Mouse (Mus musculus) forebrain, embryonic 11.5 days (tissue): ENCODE measurements around the gene Rpl27. TPM values are rescaled to one million over a fixed set of nuclear protein-coding genes. Genes with fewer than 3 reads are reported as not detected.
"Not testable (repeated sequence)": the region's sequence is repeated elsewhere in the genome, so short reads cannot be mapped to it uniquely, and the experiment has no call there.

Experiments
- ATAC-seq: fragments of 200-750 bp; cut with Nextera tagmentation; replicated peaks from 2 replicates; pipeline ENCODE4 v1.8.0; 2017; ENCODE audit warnings: moderate TSS enrichment; ENCODE audit not compliant: low FRiP score
- DNase-seq: peaks from one replicate; pipeline ENCODE4 v3.0.0-alpha.2; 2017; ENCODE audit warnings: low spot score
- H3K27ac ChIP-seq: fragments of 300-500 bp; sonication (generic); 2 replicates; pipeline ENCODE4 v1.5.1; 2014; ENCODE audit warnings: low read depth, low read length
- H3K27me3 ChIP-seq: fragments of 300-500 bp; sonication (generic); 2 replicates; pipeline ENCODE4 v1.6.1; 2014; ENCODE audit warnings: mild to moderate bottlenecking, low read length, mixed read lengths; ENCODE audit not compliant: control insufficient read depth, insufficient read depth
- H3K36me3 ChIP-seq: fragments of 300-500 bp; sonication (generic); 2 replicates; pipeline ENCODE4 v1.6.1; 2014; ENCODE audit warnings: mild to moderate bottlenecking, low read length, moderate library complexity, mixed read lengths; ENCODE audit not compliant: control insufficient read depth, insufficient read depth
- H3K4me1 ChIP-seq: fragments of 300-500 bp; sonication (generic); replicated peaks from 2 replicates; pipeline ENCODE4 v1.6.1; 2014; ENCODE audit warnings: low read length, mixed read lengths; ENCODE audit not compliant: control insufficient read depth, insufficient read depth
- H3K4me2 ChIP-seq: fragments of 300-500 bp; sonication (generic); 2 replicates; pipeline ENCODE4 v1.6.1; 2014; ENCODE audit warnings: low read depth, mild to moderate bottlenecking, low read length, moderate library complexity, mixed read lengths; ENCODE audit not compliant: severe bottlenecking
- H3K4me3 ChIP-seq: fragments of 300-500 bp; sonication (generic); 2 replicates; pipeline ENCODE4 v1.5.1; 2014; ENCODE audit warnings: low read depth, low read length
- H3K9ac ChIP-seq: fragments of 300-500 bp; sonication (generic); 2 replicates; pipeline ENCODE4 v1.6.1; 2014; ENCODE audit warnings: low read length
- H3K9me3 ChIP-seq: fragments of 300-500 bp; sonication (generic); 2 replicates; pipeline ENCODE4 v1.6.1; 2016; ENCODE audit warnings: low read length, mixed read lengths; ENCODE audit not compliant: control insufficient read depth
- WGBS: fragments of 180-500 bp; shearing (Covaris S2); extraction: QIAGEN DNeasy Blood & Tissue Kit; methylation state at CpG from one replicate; pipeline ENCODE4 v1.1.7; 2014; 5-methylcytosine and 5-hydroxymethylcytosine counted together
- polyA plus RNA-seq: library from polyadenylated mRNA; unstranded; fragments of >200 nt; fragmentation: Nextera tagmentation; extraction: Ambion mirVana; gene quantifications from 2 replicates; pipeline ENCODE4 v1.2.1, GENCODE M21; 2014

Gene Rpl27
- polyA plus RNA-seq, 1 experiment from 2014 or later: 424 TPM

DNA sequence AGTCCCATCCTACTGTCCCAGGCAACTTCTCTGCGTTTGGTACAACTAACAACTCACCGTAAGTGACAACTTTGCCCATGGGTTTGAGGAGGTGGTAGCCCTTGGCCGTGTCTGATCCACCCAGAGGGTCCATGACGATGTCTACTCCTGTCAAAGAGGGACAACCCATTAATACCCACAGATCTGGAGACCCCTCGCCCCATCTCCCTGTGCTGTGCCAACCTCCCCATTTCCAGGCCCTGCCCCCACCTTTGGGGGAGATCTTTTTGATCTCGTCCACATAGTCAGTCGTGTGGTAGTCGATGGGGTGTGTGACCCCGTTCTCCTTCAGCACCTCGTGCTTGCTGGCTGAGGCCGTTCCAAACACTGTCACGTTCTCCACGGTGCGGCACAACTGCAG, 20.0 kb downstream of the Rpl27 start:
- 0 out of 2 replicates have a peak overlapping the region, but pooled peaks have one; percentile 5 for H3K4me2 ChIP-seq
- WGBS: 82% methylated on average over 14 of the region's 14 CpGs
- 0 out of 2 replicates have a peak overlapping the region, but pooled peaks have one; percentile 6 for H3K9ac ChIP-seq
- H3K27ac ChIP-seq: no peak overlapping the region
- H3K4me1 ChIP-seq: peaks cover 17% of the 10 kb centered on the region
- H3K27me3 ChIP-seq: no peaks in the 10 kb centered on the region
- no peak overlapping the region for H3K4me3 ChIP-seq
- no peaks in the 10 kb centered on the region for H3K9me3 ChIP-seq
- no peak for DNase-seq
- H3K36me3 ChIP-seq: no peaks in the 10 kb centered on the region
- ATAC-seq: no peak

- WGBS: 42% methylated on average over 13 of the region's 13 CpGs
- Histone ChIP-seq H3K9ac (0 out of 2 replicates have a peak overlapping the region, but pooled peaks have one; percentile 6), H3K4me1 (peaks cover 17% of the 10 kb centered on the region), H3K36me3 (no peaks in the 10 kb centered on the region), H3K27ac (no peak overlapping the region), H3K9me3 (no peaks in the 10 kb centered on the region), H3K4me2 (0 out of 2 replicates have a peak overlapping the region, but pooled peaks have one; percentile 15), H3K4me3 (no peak overlapping the region), H3K27me3 (no peaks in the 10 kb centered on the region)
- DNase-seq (no peak), ATAC-seq (peak; percentile 44; the same call in 1 of the 2 replicates)
These were observed 20.7 kb downstream of the Rpl27 start for GRCm38 (mm10) chr11:101462583-101463440.

DNA sequence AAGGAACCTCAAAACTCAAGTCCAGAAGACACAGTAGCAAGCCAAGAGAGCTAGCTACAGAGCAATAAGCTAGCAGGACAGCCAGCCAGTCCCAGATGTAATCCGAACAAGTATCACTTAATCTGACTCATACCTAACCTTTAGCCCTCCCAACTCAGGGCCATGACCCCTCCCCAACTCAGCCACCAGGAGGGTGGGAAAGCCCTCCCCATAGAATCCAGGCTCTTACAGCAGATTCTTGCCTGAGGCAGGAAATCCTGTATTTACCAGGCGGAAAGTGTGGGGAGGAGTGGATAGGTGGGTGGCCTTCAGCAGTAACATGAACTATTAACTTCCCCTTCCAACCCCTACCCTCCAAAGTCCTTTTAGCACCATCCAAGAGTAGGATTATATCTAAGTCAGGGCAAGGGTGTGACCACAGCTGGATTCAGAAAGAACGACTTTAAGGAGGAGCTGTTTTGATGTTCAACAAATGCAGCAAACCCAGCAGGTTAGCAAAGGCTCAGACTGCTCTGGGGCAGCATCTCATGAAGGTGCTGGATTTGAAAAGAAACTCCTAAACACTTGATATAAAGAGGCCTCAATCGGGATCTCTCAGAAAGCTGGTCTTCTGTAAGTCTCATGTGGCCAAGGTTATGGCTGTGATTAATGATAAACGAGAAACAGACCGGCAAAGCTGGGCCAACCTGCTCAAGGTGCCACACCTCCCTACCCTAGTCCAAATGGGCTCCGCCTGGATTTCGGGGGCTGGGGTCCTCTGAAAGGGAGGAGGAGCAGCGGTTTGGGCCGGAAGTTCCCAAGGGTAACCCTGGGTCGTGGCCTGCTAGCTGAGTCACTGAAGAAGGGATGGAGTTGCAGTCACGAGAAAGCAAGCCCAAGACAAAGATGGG, 22.4 kb downstream of the Rpl27 start, which contains the start of gene Rnd2:
Rnd2 (plus strand) TSS at position 789 of the 890 bp plus-strand sequence.
- 15% methylated on average over 12 of the region's 12 CpGs for WGBS
- H3K4me3 ChIP-seq: peak within 1 kb of the TSS; percentile 72

GRCm38 (mm10) chr11:101465101-101465868, 23.2 kb downstream of the Rpl27 start:
- ATAC-seq (peak; percentile 37; the same call in 1 of the 2 replicates), DNase-seq (peak; percentile 80)
- under 1% methylated on average over 51 of the region's 51 CpGs for WGBS

More for the DNA sequence above, 22.4 kb downstream of the Rpl27 start, which contains the start of gene Rnd2:
- Histone ChIP-seq H3K27ac (peak within 1 kb of the TSS; percentile 63), H3K27me3 (no peaks in the 10 kb centered on the region), H3K4me1 (peaks cover 20% of the 10 kb centered on the region), H3K9ac (peak within 1 kb of the TSS; percentile 66), H3K4me2 (peak within 1 kb of the TSS; percentile 96), H3K9me3 (no peaks in the 10 kb centered on the region), H3K36me3 (no peaks in the 10 kb centered on the region)
- no peak for ATAC-seq
- DNase-seq: no peak

GRCm38 (mm10) chr11:101465869-101466551, 23.9 kb downstream of the Rpl27 start, which contains the start of gene Vat1:
Gene Vat1 (minus strand): TSS chr11:101466230.
- ATAC-seq: peak; percentile 25; the same call in 1 of the 2 replicates
- 2% methylated on average over 60 of the region's 60 CpGs for WGBS
- peak within 1 kb of the TSS; percentile 63 for H3K27ac ChIP-seq
- peaks cover 22% of the 10 kb centered on the region for H3K4me1 ChIP-seq
- H3K9ac ChIP-seq: peak within 1 kb of the TSS; percentile 66
- DNase-seq: peak; percentile 87
- no peaks in the 10 kb centered on the region for H3K9me3 ChIP-seq
- H3K4me3 ChIP-seq: peak within 1 kb of the TSS; percentile 72
- H3K4me2 ChIP-seq: peak within 1 kb of the TSS; percentile 96
- H3K36me3 ChIP-seq: no peaks in the 10 kb centered on the region
- no peaks in the 10 kb centered on the region for H3K27me3 ChIP-seq

More at GRCm38 (mm10) chr11:101465101-101465868, 23.2 kb downstream of the Rpl27 start:
- Histone ChIP-seq H3K4me2 (peak overlapping the region; percentile 96), H3K4me3 (peak overlapping the region; percentile 72), H3K9me3 (no peaks in the 10 kb centered on the region), H3K4me1 (peaks cover 22% of the 10 kb centered on the region), H3K36me3 (no peaks in the 10 kb centered on the region), H3K9ac (peak overlapping the region; percentile 66), H3K27me3 (no peaks in the 10 kb centered on the region), H3K27ac (peak overlapping the region; percentile 63)

GRCm38 (mm10) chr11:101466552-101466950, 24.5 kb downstream of the Rpl27 start:
- H3K27me3 ChIP-seq, H3K36me3 ChIP-seq, H3K9ac ChIP-seq, DNase-seq, H3K27ac ChIP-seq, H3K9me3 ChIP-seq, ATAC-seq: not testable (repeated sequence)
- Histone ChIP-seq H3K4me1 (peaks cover 22% of the 10 kb centered on the region), H3K4me2 (peak overlapping the region; percentile 96; the same call in 1 of the 2 replicates), H3K4me3 (peak overlapping the region; percentile 72)
- 63% methylated on average over 5 of the region's 5 CpGs for WGBS

DNA sequence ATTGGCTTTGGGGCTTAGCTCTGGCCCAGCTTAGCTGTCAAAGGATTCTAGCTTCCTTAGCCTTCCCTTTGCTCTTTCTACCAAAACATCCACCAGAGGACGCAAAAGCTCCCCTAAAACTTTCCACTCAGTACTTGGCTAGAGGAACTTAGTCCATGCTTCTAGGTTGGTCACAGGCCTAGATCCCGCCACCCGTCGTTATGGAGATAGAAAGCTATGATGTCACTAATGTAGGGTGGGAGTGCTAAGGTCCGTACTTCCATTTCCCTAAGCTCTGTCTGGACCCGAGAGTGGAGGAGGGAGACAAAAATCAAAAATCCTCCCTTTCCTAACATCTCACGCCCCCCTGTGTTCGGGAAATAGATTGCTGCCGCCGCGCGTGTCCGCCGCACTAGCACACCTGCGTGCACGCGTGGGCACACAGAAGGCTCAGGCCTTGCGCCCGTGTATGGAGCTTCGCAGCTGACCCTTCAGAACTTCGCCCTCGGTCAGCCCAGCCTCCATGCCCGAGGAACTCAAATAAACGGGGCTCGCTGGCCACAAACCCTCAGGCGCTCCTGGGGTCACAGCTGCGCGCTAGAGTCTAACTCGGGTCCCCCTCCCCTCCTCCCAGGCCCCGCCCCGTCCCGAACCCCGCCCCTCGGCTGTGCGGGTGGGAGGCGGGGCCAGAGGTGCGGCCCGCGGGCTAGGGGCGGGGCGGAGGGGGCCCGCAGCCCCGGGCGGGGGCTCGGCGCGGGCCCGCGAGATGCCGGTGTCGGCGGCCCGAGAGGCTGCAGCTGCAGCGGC, 25.6 kb downstream of the Rpl27 start:
- Histone ChIP-seq H3K4me3 (peak overlapping the region; percentile 78), H3K4me2 (peak overlapping the region; percentile 63), H3K27ac (peak overlapping the region; percentile 71), H3K9me3 (no peaks in the 10 kb centered on the region), H3K27me3 (no peaks in the 10 kb centered on the region), H3K4me1 (peaks cover 20% of the 10 kb centered on the region), H3K9ac (peak overlapping the region; percentile 89), H3K36me3 (no peaks in the 10 kb centered on the region)
- ATAC-seq: peak; percentile 72
- peak; percentile 93 for DNase-seq
- under 1% methylated on average over 50 of the region's 54 CpGs for WGBS
